Mouse (Mus musculus) gastrocnemius, postnatal 25 days (tissue): ENCODE results near the gene Scg3. TPM values are rescaled to one million over a fixed set of nuclear protein-coding genes. Genes with fewer than 3 reads are reported as not detected.

Experiments
- total RNA-seq, 2 experiments: library from RNA; stranded (reverse); gene quantifications; 1 replicate in 1 of 2; 2 replicates in 1 of 2; pipeline ENCODE4 v1.2.3; 2021

Scg3 gene
- total RNA-seq, 2 experiments from 2014 or later, result 2.2 to 2.3 TPM

Other genes with a start within 250 kb of the Scg3 start
- gene Leo1, start 242.5 kb downstream of the Scg3 start, total RNA-seq, result 10 to 100 TPM; 12.3 to 21.3 TPM
- 10 to 100 TPM; 19.7 to 25.8 TPM for gene Tmod3, start 124.4 kb downstream of the Scg3 start, total RNA-seq
- gene Tmod2, start 72.7 kb downstream of the Scg3 start, total RNA-seq, result 1 to 10 TPM; 4.9 to 8.9 TPM
- gene Lysmd2, start 58.3 kb downstream of the Scg3 start, total RNA-seq, result 1 to 10 TPM; 4.9 to 7.3 TPM
- gene Bmp5, start 91.3 kb upstream of the Scg3 start, total RNA-seq, result 1 to 10 TPM; 1.3 to 2.5 TPM